Mouse (Mus musculus) left cerebral cortex, postnatal 4 days (tissue): ENCODE data around the gene Plbd2. TPM values are rescaled to one million over a fixed set of nuclear protein-coding genes. Genes with fewer than 3 reads are reported as not detected.
"Not testable (repeated sequence)": the region's sequence is repeated elsewhere in the genome, so short reads cannot be mapped to it uniquely, and the experiment has no call there.

ENCODE experiments used
- DNase-seq: peaks from one replicate; pipeline ENCODE4 v3.0.0-alpha.2; 2022
- intact Hi-C: fragments of 180-260 bp; cut with DNase I; formaldehyde crosslinking; loops from one replicate; pipeline ENCODE4 v1.15.1; 2025
- total RNA-seq, 2 experiments: library from RNA; stranded (reverse); gene quantifications; 2 replicates each; pipeline ENCODE4 v1.2.3; 2021

The Plbd2 gene
- total RNA-seq, 2 experiments from 2014 or later = 38.8 to 43.9 TPM

DNA sequence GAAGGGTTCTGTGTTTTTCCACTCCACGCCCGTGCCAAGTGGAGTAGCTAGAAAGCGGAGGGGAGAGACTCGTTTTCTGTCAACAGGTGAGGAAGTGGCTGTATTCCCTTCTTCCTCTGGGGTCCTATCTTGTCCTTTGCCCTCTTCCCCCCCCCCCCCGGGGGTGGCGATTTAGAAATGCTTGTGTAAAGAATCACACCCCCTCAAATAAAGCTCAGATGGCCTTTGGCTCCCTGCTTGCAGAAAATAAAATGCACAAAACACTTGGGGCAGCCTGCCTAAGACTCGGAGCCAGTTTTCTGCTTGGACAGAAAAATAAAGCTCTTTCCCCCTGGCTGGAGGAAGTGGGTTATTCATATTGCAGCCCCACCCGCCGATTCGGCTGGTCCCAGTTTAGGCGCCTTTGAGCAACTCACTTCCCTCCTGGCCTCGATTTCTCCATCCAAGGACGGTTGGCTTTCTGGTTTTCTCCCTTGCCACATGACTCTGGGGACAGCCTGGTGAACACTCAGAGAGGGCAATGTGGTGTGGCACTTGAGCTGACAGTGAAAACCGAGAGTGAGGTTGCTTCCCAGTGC is 8.3 kb upstream of the Plbd2 start:
- DNase-seq = no peak
- intact Hi-C loops = loop anchor here (5.0 kb wide), 1 partner anchor 91 kb away; no protein-coding TSS in a partner anchor

- DNase-seq = peak; percentile 93
- intact Hi-C loops = loop anchor here (5.0 kb wide), 1 partner anchor 91 kb away; no protein-coding TSS in a partner anchor
These were observed 7.7 kb upstream of the Plbd2 start, which contains the start of gene Slc8b1 for GRCm38 (mm10) chr5:120510982-120511642. Gene Slc8b1 (plus strand): TSS chr5:120511168.

GRCm38 (mm10) chr5:120507311-120507710 is 3.9 kb upstream of the Plbd2 start:
- intact Hi-C loops = no loop called here
- no peak for DNase-seq

DNA sequence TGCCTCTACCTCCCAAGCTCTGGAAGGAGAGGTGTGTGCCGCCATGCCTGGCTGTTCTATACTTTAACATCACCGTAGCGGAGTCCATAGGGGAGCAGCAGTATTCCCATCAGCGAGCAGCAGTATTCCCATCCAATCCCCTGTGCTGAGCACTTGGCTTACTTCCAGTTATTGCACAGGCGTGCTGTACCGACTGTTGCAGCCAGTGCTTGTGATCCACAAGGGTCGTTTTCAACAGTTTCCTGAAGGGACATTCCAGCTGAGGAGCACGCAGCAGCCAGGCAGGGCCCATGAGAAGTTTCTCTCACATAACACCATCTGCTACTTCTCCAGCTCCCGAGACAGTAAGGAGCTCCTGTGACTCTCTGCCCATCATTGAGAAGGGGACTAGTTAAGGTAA is 3.1 kb upstream of the Plbd2 start:
- no peak for DNase-seq
- intact Hi-C loops = no loop called here

- intact Hi-C loops = no loop called here
- DNase-seq = no peak
These were observed 2.4 kb upstream of the Plbd2 start for GRCm38 (mm10) chr5:120505781-120506180.

DNA sequence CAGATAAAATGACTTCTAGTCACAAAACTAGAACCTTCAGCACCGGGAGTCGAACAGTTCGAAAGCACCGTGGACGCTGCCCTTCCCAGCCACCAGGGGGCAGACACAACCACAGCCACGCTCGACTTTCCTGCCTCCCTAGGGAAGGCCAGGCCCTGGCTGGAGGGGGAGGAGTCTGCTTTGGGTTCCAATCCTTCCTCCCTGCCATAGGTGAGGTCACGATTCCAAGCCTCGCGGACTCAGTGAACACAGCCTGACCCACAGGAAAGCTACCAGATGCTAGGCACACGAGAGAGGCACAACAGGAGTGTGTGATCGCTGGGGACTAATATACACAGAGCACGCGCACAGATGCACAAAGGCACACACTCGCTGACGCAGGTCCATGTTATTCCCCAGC is 1.9 kb upstream of the Plbd2 start:
- DNase-seq = peak; percentile 73
- intact Hi-C loops = no loop called here

GRCm38 (mm10) chr5:120502675-120503143 is 716 bp downstream of the Plbd2 start:
- intact Hi-C loops = no loop called here
- DNase-seq = no peak

DNA sequence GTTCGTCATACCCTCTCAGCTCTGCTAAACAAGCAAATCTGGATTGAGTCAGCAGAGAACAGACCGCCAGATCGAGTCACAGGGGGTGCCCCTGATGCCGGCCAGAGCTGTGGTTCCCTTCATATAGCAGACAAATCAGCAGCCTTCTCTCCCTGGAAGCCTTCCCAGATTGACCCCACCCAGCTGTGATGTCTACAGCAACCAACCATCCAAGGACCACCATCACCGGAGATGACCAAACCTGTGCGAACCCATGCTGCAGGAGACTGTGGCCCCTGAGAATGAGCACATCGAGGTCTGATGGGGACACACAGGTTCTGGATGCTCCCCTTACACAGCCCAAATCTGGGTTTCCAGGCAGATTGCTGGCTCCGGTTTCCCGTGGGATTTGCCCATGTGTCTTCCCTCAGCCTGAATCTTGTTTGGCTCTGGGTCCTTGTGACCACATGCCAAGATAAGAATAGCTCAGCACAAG is 1.2 kb downstream of the Plbd2 start:
- DNase-seq = peak; percentile 54
- intact Hi-C loops = no loop called here

DNA sequence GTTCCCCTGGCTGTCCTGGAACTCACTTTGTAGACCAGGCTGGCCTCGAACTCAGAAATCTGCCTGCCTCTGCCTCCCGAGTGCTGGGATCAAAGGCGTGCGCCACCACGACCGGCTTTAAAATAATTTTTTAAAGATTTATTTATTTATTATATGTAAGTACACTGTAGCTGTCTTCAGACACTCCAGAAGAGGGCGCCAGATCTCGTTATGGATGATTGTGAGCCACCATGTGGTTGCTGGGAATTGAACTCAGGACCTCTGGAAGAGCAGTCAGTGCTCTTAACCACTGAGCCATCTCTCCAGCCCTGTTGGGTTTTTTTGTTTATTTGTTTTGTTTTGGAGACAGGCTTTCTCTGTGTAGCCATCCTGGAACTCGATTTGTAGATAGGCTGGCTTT is 2.8 kb downstream of the Plbd2 start:
- intact Hi-C loops, DNase-seq: not testable (repeated sequence)

DNA sequence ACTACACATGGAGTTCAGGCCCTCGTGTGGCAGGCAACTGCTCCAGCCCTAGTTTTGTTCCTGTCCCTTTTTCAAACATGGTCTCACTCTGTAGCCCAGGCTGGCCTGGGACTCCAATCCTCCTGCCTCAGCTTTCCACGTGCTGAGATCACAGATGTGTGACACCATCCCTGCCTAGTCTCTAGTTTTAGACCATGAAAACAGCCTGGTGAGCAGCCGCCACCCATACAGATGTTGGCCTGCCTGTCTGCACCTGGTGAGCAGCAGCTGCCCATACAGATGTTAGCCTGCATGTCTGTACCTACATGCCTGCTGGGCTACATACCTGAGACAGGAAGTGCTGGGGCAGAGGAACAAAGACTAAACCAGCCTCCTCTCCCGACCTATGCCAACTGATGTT is 4.2 kb downstream of the Plbd2 start:
- intact Hi-C loops = no loop called here
- no peak for DNase-seq

DNA sequence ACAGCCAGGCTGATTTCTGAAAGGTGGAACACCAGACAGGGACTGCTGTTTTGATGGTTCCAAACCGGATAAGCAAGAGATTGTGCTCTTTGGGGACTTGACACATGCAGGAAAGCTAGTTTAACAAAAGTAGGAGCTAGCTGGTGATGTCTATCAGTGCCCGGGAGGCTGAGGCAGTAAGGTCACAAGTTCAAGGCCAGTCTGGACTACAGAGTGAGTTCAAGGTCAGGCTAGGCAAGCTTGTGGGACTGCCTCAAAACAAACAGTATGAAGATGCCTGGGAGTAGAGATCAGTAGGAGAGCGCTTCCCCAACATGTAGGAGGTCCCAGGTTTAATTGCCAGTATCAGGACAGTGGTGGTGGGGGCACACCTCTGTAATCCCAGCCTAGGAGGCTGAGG is 6.4 kb downstream of the Plbd2 start:
- DNase-seq = no peak
- intact Hi-C loops = no loop called here

DNA sequence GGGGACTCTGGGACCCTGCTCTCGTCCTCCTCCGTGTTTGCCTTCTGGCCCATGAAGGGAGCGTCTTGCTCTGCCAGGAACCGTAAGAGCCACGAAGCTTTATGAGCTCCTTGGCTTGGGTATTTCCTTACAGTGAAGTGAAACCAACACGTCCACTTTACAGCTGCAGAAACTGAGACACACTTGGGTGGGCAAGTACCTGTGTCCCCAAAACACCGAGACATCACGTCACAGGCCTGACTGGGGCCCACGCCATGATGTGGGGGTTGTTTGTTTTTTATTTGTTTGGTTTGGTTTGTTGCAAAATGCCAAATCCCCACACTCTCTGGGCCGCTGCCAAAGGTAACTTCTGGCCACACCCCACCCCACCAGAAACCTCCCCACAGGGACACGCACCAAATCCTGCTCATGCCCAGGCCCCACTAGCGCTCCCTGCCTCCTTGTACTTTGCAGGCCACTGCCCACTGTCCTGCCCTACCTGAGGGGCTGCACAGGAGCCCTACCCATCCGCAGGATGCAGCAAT is 7.7 kb downstream of the Plbd2 start:
- no peak for DNase-seq
- intact Hi-C loops = no loop called here

- DNase-seq = no peak
- intact Hi-C loops = no loop called here
These were observed 8.2 kb downstream of the Plbd2 start for GRCm38 (mm10) chr5:120495064-120495702.

DNA sequence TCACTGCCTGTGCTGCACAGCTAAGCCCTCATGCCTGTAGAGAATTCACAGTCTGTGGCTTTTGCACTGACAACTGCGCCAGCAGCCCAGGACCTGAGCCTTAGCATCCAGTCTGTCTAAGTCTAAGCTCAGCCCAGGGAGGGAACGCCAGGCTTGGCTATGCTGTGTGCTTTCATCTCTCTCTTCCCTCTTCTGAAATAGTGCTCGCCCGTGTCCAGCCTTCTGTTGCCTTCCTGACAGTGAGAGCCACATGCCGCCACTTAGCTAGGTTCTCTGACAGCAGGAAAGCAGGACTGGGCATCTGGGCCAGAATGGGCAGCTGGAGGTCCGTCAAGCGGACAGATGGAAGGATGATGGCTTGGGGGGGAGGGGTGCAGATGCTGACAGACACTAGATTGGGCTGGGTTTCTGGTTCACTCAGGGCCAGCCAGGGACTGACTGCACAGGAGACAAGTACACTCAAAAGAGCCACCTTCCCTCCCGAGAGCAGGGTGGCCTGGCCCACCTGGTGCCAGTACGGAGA is 9.5 kb downstream of the Plbd2 start:
- intact Hi-C loops = no loop called here
- DNase-seq = peak; percentile 68

DNA sequence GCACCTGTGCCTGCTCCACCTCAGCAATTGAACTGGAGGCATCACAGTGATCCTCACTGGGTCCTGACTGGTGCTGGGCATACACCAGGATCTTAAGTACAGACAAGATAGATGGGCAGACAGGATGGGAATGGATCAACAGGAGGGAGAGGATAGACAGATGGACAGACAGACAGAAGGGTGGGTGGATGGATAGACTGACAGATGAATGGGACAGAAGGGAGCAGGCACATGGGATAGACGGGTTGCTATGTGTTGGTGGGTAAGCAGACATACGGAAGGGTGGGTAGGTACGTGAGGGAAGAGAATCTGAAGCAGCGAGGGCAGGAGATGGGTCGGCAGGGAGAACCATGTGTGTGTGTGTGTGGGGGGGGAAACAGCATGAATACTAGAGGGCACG is 10.0 kb downstream of the Plbd2 start:
- DNase-seq = no peak
- intact Hi-C loops = no loop called here

DNA sequence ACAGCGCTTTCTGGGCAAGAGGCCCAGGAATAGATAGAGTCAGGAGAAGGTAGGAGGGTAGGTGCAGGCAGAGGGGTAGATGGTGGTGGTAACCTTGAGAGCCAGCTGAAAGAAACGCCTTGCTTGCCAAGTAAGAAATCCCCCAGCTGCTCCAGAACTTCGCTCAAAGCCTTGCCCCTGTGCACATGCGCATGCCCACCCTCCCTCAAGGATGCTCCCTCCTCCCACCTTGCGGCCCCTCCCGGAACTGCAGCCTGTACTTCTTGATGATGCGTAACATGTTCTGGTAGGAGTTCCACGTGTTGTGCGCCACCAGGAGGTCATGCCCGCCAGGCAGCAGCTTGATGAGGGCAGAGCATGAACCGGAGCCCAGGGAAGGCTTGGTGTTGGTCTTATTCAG is 11.0 kb downstream of the Plbd2 start:
- intact Hi-C loops = no loop called here
- peak; percentile 63 for DNase-seq

DNA sequence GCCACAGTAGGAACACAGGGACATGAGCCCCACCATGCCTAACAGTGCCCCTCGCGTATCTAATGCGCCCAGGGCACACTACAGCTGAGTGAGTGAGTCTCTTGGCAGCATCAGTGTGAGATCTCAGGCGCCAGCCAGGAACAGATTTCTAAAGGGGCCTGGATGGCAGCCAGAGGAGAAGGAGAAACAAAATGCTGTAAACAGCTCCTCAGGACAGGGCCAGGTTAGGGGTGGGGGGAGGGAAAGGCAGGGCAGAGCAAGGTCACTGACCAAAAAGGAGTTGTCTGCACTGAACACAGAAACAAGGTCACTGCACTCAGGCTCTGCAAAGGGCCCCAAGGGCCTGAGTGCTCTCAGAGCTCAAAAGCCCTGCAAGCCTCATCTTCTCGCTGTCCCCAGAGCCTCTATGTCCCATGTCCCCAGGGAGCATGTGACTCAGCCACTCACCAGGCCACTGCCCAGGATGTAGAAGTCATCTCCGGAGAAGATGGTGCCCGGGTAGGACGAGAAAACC is 12.7 kb downstream of the Plbd2 start:
- intact Hi-C loops = no loop called here
- peak; percentile 70 for DNase-seq

DNA sequence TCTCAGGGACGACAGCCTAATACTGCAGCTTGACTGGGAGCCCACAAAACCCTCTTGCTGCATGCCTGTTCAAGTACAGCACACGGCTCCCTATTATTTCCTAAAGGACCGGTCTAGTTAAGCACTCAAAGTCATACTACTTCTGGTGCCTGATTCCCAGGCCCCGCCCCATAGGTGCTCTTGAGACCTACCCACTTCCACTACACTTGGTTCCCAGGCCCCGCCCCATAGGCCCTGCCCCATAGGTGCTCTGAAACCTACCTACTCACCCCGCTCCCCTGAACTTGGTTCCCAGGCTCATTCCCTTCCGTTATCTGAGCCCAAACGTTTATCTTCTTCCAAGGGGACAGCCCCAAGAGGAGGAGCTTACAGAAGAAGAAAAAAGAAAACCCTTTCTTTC is 15.6 kb downstream of the Plbd2 start:
- intact Hi-C loops = no loop called here
- no peak for DNase-seq

GRCm38 (mm10) chr5:120483399-120483798 is 20.0 kb downstream of the Plbd2 start:
- intact Hi-C loops = no loop called here
- no peak for DNase-seq

DNA sequence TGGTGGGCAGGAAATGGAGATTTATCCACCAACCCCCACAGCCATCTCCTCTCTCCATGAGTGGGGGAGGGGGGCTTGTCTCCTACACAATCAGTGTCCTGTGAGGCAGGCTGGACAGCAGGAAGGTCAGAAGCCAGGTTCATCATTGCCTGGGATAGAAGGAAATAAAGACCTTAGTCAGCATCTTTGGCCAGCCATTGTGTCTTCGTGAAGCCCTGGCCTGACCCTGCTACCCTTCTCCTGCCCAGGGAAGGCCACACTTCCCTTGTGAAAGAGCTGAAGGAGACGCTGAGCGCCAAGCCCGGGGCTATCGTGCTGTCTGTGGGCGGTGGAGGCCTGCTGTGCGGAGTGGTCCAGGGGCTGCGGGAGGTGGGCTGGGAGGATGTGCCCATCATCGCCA is 22.2 kb downstream of the Plbd2 start:
- DNase-seq = no peak
- intact Hi-C loops = no loop called here

DNA sequence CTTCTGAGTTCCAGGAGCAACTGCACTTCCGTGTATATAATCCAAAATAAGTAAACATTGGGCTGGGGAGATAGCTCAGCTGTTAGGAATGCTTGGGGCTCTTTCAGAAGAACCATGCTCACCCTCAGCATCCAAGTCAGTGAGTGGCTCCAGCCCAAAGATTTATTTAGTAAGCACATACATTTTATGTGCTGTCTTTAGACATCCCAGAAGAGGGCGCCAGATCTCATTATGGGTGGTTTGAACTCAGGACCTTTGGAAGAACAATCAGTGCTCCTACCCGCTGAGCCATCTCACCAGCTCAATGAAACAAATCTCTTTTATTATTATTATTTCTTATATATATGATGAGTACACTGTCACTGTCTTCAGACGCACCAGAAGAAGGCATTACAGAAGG is 23.9 kb downstream of the Plbd2 start:
- intact Hi-C loops = no loop called here
- DNase-seq = no peak
